Mouse (Mus musculus): ENCODE measurements at regions not wholly inside any gene's neighbourhood (a gene's known extent, or its start where the extent isn't known, plus 50 kb on each side); places are given as distances from the start of the nearest gene placed in this dataset.

GRCm38 (mm10) chr2:28386784-28387183, 59.8 kb upstream of the Ppp1r26 start:
- TF ChIP-seq USF1 (IDR thresholded peaks at IDR 0.05; ENCODE audit: low read depth, low read length) (no peak), POLR2A (IDR thresholded peaks at IDR 0.05; ENCODE audit: low read depth, low read length) (no peak), EP300 (IDR thresholded peaks at IDR 0.05; ENCODE audit: low read length) (no peak)
